Comparison of ENCODE assay signal across 10 mouse cellular contexts in genomic region chr10:9272243-9272642, GRCm38 (mm10).
DNase-seq lines count a peak whose midpoint lies in the region; ATAC-seq and TF ChIP-seq lines count a peak whose summit lies in the region.
"Had no signal": no experiment of that assay in that cellular context is flagged by ENCODE, and none has a peak within 500 bp of the region (broad histone marks: within the 10 kb centered on the region; RNA-seq: fewer than 3 reads in every experiment).

No protein-coding gene starts in this region.

- no peaks in the 10 kb centered on the region for H3K36me3 ChIP-seq in kidney, adult 2 months (ENCODE audit: control insufficient read depth, insufficient read depth, low read length)
- no peaks in the 10 kb centered on the region for H3K36me3 ChIP-seq in embryonic facial prominence, embryonic 15.5 days
- H3K36me3 ChIP-seq in midbrain, embryonic 14.5 days (ENCODE audit: control insufficient read depth, insufficient read depth, low read length) = no peaks in the 10 kb centered on the region
- H3K36me3 ChIP-seq in kidney, embryonic 14.5 days (ENCODE audit: control insufficient read depth, insufficient read depth, low read length) = no peaks in the 10 kb centered on the region

- 42% methylated on average over 5 of the region's 5 CpGs for WGBS in kidney, adult 2 months
- WGBS in embryonic facial prominence, embryonic 15.5 days = 7% methylated on average over 5 of the region's 5 CpGs
- WGBS in midbrain, embryonic 14.5 days = 9% methylated on average over 5 of the region's 5 CpGs
- WGBS in kidney, embryonic 14.5 days = 54% methylated on average over 5 of the region's 5 CpGs

- H3K4me2 ChIP-seq in embryonic facial prominence, embryonic 15.5 days (replicated peaks) = peak overlapping the region; percentile 21
- H3K4me2 ChIP-seq in midbrain, embryonic 14.5 days (ENCODE audit: low read length) = no peak overlapping the region; the same call in 1 of the 2 replicates
- no peak overlapping the region for H3K4me2 ChIP-seq in kidney, embryonic 14.5 days (replicated peaks; ENCODE audit: low read depth, low read length)

- no peak for TF ChIP-seq POLR2A in kidney, adult 2 months (IDR thresholded peaks at IDR 0.05; ENCODE audit: low read depth, low read length)

- peak; percentile 34; the same call in 1 of the 2 replicates for ATAC-seq in embryonic facial prominence, embryonic 15.5 days (ENCODE audit: insufficient number of reproducible peaks, low FRiP score, low TSS enrichment, low read depth)
- ATAC-seq in midbrain, embryonic 14.5 days (ENCODE audit: low FRiP score, low TSS enrichment) = peak; percentile 84
- no peak for ATAC-seq in kidney, embryonic 14.5 days (ENCODE audit: low FRiP score, low TSS enrichment)
- ATAC-seq in erythroid progenitor cell, adult 5-6 weeks (replicated peaks; ENCODE audit: low FRiP score, poor library complexity, severe bottlenecking) = no peak

- no peaks in the 10 kb centered on the region for H3K4me1 ChIP-seq in kidney, adult 2 months (ENCODE audit: control insufficient read depth, insufficient read depth, low read length)
- H3K4me1 ChIP-seq in embryonic facial prominence, embryonic 15.5 days = peaks cover 11% of the 10 kb centered on the region
- H3K4me1 ChIP-seq in midbrain, embryonic 14.5 days (ENCODE audit: control insufficient read depth, insufficient read depth, low read length) = peaks cover 15% of the 10 kb centered on the region
- no peaks in the 10 kb centered on the region for H3K4me1 ChIP-seq in kidney, embryonic 14.5 days (ENCODE audit: control insufficient read depth, insufficient read depth, low read length)

- no peaks in the 10 kb centered on the region for H3K9me3 ChIP-seq in embryonic facial prominence, embryonic 15.5 days (replicated peaks)
- no peaks in the 10 kb centered on the region for H3K9me3 ChIP-seq in midbrain, embryonic 14.5 days (ENCODE audit: control insufficient read depth, low read length)
- no peaks in the 10 kb centered on the region for H3K9me3 ChIP-seq in kidney, embryonic 14.5 days (ENCODE audit: control insufficient read depth, low read length)

- no peak overlapping the region for H3K27ac ChIP-seq in kidney, adult 2 months (ENCODE audit: insufficient read depth, low read depth, low read length)
- no peak overlapping the region for H3K27ac ChIP-seq in embryonic facial prominence, embryonic 15.5 days (replicated peaks)
- peak overlapping the region; percentile 79 for H3K27ac ChIP-seq in midbrain, embryonic 14.5 days (replicated peaks; ENCODE audit: low read depth, low read length)
- no peak overlapping the region for H3K27ac ChIP-seq in kidney, embryonic 14.5 days (ENCODE audit: low read depth, low read length)
- H3K27ac ChIP-seq: macrophage had no signal

- peak; percentile 2 for DNase-seq in kidney, adult 2 months
- DNase-seq in kidney, postnatal 14 days = no peak
- peak; percentile 52 for DNase-seq in heart, postnatal 4 days
- DNase-seq in midbrain, embryonic 14.5 days = peak; percentile 82
- DNase-seq in kidney, postnatal 36 days = no peak
- DNase-seq: adrenal gland, postnatal 14 days had no signal

- H3K4me3 ChIP-seq in kidney, adult 2 months (ENCODE audit: insufficient read depth, low read depth, low read length) = no peak overlapping the region
- no peak overlapping the region for H3K4me3 ChIP-seq in embryonic facial prominence, embryonic 15.5 days (replicated peaks)
- no peak overlapping the region for H3K4me3 ChIP-seq in midbrain, embryonic 14.5 days (replicated peaks; ENCODE audit: low read depth, low read length)
- no peak overlapping the region for H3K4me3 ChIP-seq in kidney, embryonic 14.5 days (ENCODE audit: low read length)

- TF ChIP-seq CTCF in kidney, adult 2 months (conservative IDR thresholded peaks at IDR 0.05; ENCODE audit: insufficient read depth, insufficient read length, low read depth, low read length) = no peak

- no peaks in the 10 kb centered on the region for H3K27me3 ChIP-seq in kidney, adult 2 months (replicated peaks; ENCODE audit: control insufficient read depth, insufficient read depth, low read length)
- no peaks in the 10 kb centered on the region for H3K27me3 ChIP-seq in embryonic facial prominence, embryonic 15.5 days
- H3K27me3 ChIP-seq in midbrain, embryonic 14.5 days (ENCODE audit: control insufficient read depth, insufficient read depth, low read length) = no peaks in the 10 kb centered on the region
- H3K27me3 ChIP-seq in kidney, embryonic 14.5 days (ENCODE audit: control insufficient read depth, insufficient read depth, low read length) = no peaks in the 10 kb centered on the region

- no peak overlapping the region for H3K9ac ChIP-seq in embryonic facial prominence, embryonic 15.5 days
- no peak overlapping the region for H3K9ac ChIP-seq in midbrain, embryonic 14.5 days (replicated peaks; ENCODE audit: low read length)
- no peak overlapping the region for H3K9ac ChIP-seq in kidney, embryonic 14.5 days (ENCODE audit: low read depth, low read length)

Comparison
In these comparisons a context has a peak if more than half of its experiments do, and no peak if none do; other contexts are left out.
1. DNase-seq: peak in kidney, adult 2 months (single experiment), heart, postnatal 4 days (single experiment) and midbrain, embryonic 14.5 days (single experiment); none in kidney, postnatal 14 days (single experiment) and kidney, postnatal 36 days (0 of 2).
2. ATAC-seq: peak in embryonic facial prominence, embryonic 15.5 days (single experiment) and midbrain, embryonic 14.5 days (single experiment); none in kidney, embryonic 14.5 days (single experiment) and erythroid progenitor cell, adult 5-6 weeks (single experiment).